Mouse (Mus musculus) spleen, adult 10 weeks (tissue): ENCODE measurements around the gene Cd300ld4. TPM values are rescaled to one million over a fixed set of nuclear protein-coding genes. Genes with fewer than 3 reads are reported as not detected.

Experiments used
- polyA plus RNA-seq: library from polyadenylated mRNA; stranded (reverse); fragments of 350-450 nt; fragmentation: Illumina TruSeq; extraction: RNeasy Lipid Tissue Mini Kit (QIAGEN cat#74804); gene quantifications from one replicate; pipeline ENCODE4 v1.2.3, GENCODE M21; 2015; ENCODE audit warnings: low replicate concordance; ENCODE audit not compliant: insufficient read depth

Cd300ld4 gene
- 0.65 TPM for polyA plus RNA-seq

DNA sequence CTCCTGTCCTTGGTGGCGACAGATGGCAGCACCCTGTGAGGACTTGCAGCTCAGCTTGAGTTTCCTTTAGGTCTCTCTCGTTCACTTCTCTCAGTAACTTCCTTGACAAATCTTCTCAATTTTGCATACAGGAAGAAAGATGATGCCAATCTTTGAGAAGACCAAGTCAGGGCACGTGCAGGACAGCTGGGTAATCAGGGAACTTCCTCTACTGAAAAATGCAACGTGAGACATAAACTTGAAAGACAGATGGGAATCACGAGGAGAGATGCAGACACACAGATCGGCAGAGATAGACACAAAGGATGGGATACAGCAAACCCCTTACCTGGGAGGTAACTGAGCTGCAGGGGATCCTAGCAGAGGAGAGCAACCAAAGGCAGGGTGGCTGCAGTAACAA lies at the start of gene Cd300ld4:
Gene Cd300ld4, minus strand, starts transcription at position 101 of the 400 bp plus-strand sequence.

DNA sequence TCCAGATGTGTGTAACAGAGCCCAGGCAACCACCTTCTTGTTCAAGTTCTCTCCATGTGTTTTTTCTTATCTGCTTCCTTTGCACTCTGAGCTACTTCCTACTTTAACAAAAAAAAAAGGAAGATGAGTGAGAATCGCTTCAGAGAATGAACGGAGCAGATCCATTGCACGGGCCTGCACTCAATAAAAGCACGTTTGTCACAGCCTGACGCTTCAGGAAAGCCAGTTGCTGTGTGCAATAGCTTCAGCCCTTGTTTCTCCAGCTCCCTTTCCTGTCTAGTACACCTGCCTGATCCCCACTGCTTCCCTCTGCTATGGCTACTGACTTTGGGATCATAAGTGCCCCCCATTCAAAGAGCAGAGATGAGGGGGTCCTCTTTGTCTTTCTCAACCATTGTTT lies 35.3 kb upstream of the Cd300ld4 start, which contains the start of gene Cd300e:
Gene Cd300e, minus strand, starts transcription at position 101 of the 400 bp plus-strand sequence.

DNA sequence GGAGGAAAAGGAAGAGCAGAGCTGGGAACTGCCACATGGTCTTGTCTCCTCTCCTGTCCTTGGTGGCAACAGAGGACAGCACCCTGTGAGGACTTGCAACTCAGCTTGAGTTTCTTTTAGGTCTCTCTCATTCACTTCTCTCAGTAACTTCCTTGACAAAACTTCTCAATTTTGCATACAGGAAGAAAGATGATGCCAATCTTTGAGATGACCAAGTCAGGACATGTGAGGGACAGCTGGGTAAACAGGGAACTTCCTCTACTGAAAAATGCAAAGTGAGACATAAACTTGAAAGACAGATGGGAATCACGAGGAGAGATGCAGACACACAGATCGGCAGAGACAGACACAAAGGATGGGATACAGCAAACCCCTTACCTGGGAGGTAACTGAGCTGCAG lies 21.4 kb upstream of the Cd300ld4 start, which contains the start of gene Cd300ld3:
Gene Cd300ld3, minus strand, starts transcription at position 151 of the 400 bp plus-strand sequence.

DNA sequence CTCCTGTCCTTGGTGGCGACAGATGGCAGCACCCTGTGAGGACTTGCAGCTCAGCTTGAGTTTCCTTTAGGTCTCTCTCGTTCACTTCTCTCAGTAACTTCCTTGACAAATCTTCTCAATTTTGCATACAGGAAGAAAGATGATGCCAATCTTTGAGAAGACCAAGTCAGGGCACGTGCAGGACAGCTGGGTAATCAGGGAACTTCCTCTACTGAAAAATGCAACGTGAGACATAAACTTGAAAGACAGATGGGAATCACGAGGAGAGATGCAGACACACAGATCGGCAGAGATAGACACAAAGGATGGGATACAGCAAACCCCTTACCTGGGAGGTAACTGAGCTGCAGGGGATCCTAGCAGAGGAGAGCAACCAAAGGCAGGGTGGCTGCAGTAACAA lies 10.9 kb upstream of the Cd300ld4 start, which contains the start of gene Cd300ld5:
Gene Cd300ld5, minus strand, starts transcription at position 101 of the 400 bp plus-strand sequence.

DNA sequence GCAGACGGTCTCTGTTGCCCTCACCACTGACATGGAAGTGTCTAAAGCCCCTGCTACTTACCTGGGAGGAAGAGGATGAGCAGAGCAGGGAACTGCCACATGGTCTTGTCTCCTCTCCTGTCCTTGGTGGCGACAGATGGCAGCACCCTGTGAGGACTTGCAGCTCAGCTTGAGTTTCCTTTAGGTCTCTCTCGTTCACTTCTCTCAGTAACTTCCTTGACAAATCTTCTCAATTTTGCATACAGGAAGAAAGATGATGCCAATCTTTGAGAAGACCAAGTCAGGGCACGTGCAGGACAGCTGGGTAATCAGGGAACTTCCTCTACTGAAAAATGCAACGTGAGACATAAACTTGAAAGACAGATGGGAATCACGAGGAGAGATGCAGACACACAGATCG lies 10.7 kb downstream of the Cd300ld4 start, which contains the start of gene Cd300ld2:
Gene Cd300ld2, minus strand, starts transcription at position 101 of the 400 bp plus-strand sequence.

DNA sequence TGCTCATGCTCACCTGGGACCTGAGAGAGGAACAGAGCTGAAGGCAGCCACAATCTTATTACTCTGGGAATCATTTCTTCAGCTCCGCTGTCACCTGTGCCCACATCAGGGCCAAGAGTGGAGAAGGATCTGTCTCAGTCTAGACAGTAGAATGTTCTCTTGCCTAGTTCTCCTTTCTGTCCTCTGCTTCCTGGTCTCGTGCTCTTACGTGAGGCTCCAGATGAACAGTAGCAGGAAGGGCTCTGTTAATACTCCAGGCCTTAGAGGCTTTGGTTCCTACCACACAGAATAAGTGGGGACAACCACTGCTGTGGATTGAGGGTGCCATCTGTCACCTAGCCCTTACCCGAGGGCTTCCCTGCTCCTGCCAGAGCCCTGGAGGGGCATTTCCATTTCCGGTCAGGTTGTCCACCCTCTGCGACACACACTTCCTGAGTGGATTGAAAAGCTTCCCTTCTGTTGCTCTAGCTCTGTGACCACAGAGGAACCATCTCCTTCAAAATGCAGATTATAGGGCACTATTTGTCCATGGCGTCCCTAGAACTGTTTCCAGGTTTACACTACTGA lies 25.3 kb downstream of the Cd300ld4 start, which contains the start of gene Cd300c2:
Gene Cd300c2, minus strand, starts transcription at position 407 of the 567 bp plus-strand sequence.

DNA sequence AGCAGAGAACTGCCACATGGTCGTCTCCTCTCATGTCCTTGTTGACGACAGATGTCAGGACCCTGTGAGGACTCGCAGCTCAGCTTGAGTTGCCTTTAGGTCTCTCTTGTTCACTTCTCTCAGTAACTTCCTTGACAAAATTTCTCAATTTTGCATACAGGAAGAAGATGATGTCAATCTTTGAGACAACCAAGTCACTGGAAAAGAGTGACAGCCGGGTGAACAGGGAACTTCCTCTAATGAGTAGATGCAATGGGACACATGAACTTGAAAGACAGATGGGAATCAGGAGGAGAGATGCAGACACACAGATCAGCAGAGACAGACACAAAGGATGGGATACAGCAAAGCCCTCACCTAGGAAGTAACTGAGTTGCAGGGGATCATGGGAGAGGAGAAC lies 37.0 kb downstream of the Cd300ld4 start, which contains the start of gene Cd300ld:
Gene Cd300ld, minus strand, starts transcription at position 130 of the 400 bp plus-strand sequence.

Other genes starting within 250 kb of the Cd300ld4 start
- gene Btbd17, start 231.1 kb downstream of the Cd300ld4 start, polyA plus RNA-seq, result not detected
- not detected for gene Gpr142, start 228.1 kb downstream of the Cd300ld4 start, polyA plus RNA-seq
- 4.4 TPM for gene Gprc5c, start 175.9 kb downstream of the Cd300ld4 start, polyA plus RNA-seq
- 37.7 TPM for gene Cd300a, start 137.0 kb downstream of the Cd300ld4 start, polyA plus RNA-seq
- 9.6 TPM for gene Cd300lb, start 92.6 kb downstream of the Cd300ld4 start, polyA plus RNA-seq
- 7.7 TPM for gene Cd300c, start 57.9 kb downstream of the Cd300ld4 start, polyA plus RNA-seq
- gene Cd300ld, start 37.1 kb downstream of the Cd300ld4 start, polyA plus RNA-seq, result 12.6 TPM
- 52.5 TPM for gene Cd300c2, start 25.1 kb downstream of the Cd300ld4 start, polyA plus RNA-seq
- gene Cd300ld2, start 10.8 kb downstream of the Cd300ld4 start, polyA plus RNA-seq, result not detected
- not detected for gene Cd300ld5, start 10.8 kb upstream of the Cd300ld4 start, polyA plus RNA-seq
- gene Cd300ld3, start 21.4 kb upstream of the Cd300ld4 start, polyA plus RNA-seq, result 11.1 TPM
- 20.9 TPM for gene Cd300e, start 35.2 kb upstream of the Cd300ld4 start, polyA plus RNA-seq
- gene Rab37, start 64.4 kb upstream of the Cd300ld4 start, polyA plus RNA-seq, result 23.0 TPM
- 35.4 TPM for gene Cd300lf, start 107.0 kb upstream of the Cd300ld4 start, polyA plus RNA-seq
- 51.1 TPM for gene Slc9a3r1, start 136.3 kb upstream of the Cd300ld4 start, polyA plus RNA-seq
- 2.9 TPM for gene Tmem104, start 160.5 kb upstream of the Cd300ld4 start, polyA plus RNA-seq
- gene Nat9, start 160.8 kb upstream of the Cd300ld4 start, polyA plus RNA-seq, result 16.0 TPM
- 1.3 TPM for gene Grin2c, start 240.2 kb upstream of the Cd300ld4 start, polyA plus RNA-seq